Mouse (Mus musculus) thymus, postnatal 4 days (tissue): ENCODE results near the gene Elf2.
A peak's percentile ranks its signal among the peaks of the same experiment; 100 is the strongest.
"Not testable (repeated sequence)": the region's sequence is repeated elsewhere in the genome, so short reads cannot be mapped to it uniquely, and the experiment has no call there.

Source experiments
- DNase-seq: peaks from one replicate; pipeline ENCODE4 v3.0.0; 2021

Elf2 gene

GRCm38 (mm10) chr3:51327429-51327797 is 13.1 kb downstream of the Elf2 start:
- no peak for DNase-seq

GRCm38 (mm10) chr3:51326664-51327428 is 13.6 kb downstream of the Elf2 start:
- DNase-seq = no peak

- no peak for DNase-seq
These were observed 15.0 kb downstream of the Elf2 start for GRCm38 (mm10) chr3:51325475-51325874.

GRCm38 (mm10) chr3:51323006-51323405 is 17.5 kb downstream of the Elf2 start:
- DNase-seq = no peak

- no peak for DNase-seq
These were observed 18.1 kb downstream of the Elf2 start for GRCm38 (mm10) chr3:51322326-51322725.

GRCm38 (mm10) chr3:51321141-51321540 is 19.3 kb downstream of the Elf2 start:
- no peak for DNase-seq

GRCm38 (mm10) chr3:51318053-51318452 is 22.4 kb downstream of the Elf2 start:
- not testable (repeated sequence) for DNase-seq

- no peak for DNase-seq
These were observed 23.6 kb downstream of the Elf2 start for GRCm38 (mm10) chr3:51316876-51317275.

- DNase-seq = no peak
These were observed 28.8 kb downstream of the Elf2 start for GRCm38 (mm10) chr3:51311638-51312037.

- DNase-seq = no peak
These were observed 30.4 kb downstream of the Elf2 start for GRCm38 (mm10) chr3:51310098-51310497.

- DNase-seq = no peak
These were observed 33.8 kb downstream of the Elf2 start for GRCm38 (mm10) chr3:51306621-51307020.

GRCm38 (mm10) chr3:51305961-51306360 is 34.5 kb downstream of the Elf2 start:
- DNase-seq = no peak

- DNase-seq = no peak
These were observed 37.4 kb downstream of the Elf2 start for GRCm38 (mm10) chr3:51302971-51303476.

GRCm38 (mm10) chr3:51301583-51301982 is 38.9 kb downstream of the Elf2 start:
- no peak for DNase-seq

GRCm38 (mm10) chr3:51296790-51297189 is 43.7 kb downstream of the Elf2 start:
- DNase-seq = no peak

GRCm38 (mm10) chr3:51295225-51295624 is 45.2 kb downstream of the Elf2 start:
- no peak for DNase-seq

- DNase-seq = no peak
These were observed 46.2 kb downstream of the Elf2 start for GRCm38 (mm10) chr3:51294251-51294650.

GRCm38 (mm10) chr3:51288880-51289821 is 51.3 kb downstream of the Elf2 start:
- peak; percentile 90 for DNase-seq

GRCm38 (mm10) chr3:51284375-51284774 is 56.1 kb downstream of the Elf2 start:
- DNase-seq = no peak

- DNase-seq = no peak
These were observed 58.7 kb downstream of the Elf2 start for GRCm38 (mm10) chr3:51281727-51282126.

- no peak for DNase-seq
These were observed 62.0 kb downstream of the Elf2 start for GRCm38 (mm10) chr3:51278433-51278832.

GRCm38 (mm10) chr3:51277201-51278150 is 63.0 kb downstream of the Elf2 start:
- peak; percentile 91 for DNase-seq
